Mouse (Mus musculus): ENCODE measurements around the gene Vmn1r137.
"Not testable (repeated sequence)": the region's sequence is repeated elsewhere in the genome, so short reads cannot be mapped to it uniquely, and the experiment has no call there.

The Vmn1r137 gene

GRCm38 (mm10) chr7:21994287-21994686 lies at the start of gene Vmn1r137:
Gene Vmn1r137 (plus strand): TSS chr7:21994587.
- DNase-seq, result not testable (repeated sequence)

DNA sequence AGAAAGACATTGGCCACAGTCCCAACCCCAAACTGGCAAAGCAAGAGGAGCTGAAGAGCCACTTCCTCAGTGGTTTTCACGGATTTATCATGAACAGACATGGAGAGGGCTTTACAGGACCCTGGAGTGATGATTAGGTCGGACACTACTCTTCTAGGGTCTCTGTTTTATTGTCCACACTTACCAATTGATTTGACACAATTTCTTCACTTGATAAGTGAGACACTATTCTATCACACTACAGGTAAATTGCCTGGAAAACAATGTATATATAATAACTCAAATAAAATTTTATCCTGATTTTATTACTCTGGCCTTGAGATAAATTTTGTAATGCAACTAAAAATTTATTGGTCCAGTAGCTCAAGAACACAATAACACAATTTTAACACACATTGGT lies 34.4 kb downstream of the Vmn1r137 start, which contains the start of gene Vmn1r138:
TSS of gene Vmn1r138 (minus strand) at position 101 of the 400 bp plus-strand sequence.
- not testable (repeated sequence) for DNase-seq
